Comparison of ENCODE assay signal across 16 mouse cellular contexts in the genomic region with DNA sequence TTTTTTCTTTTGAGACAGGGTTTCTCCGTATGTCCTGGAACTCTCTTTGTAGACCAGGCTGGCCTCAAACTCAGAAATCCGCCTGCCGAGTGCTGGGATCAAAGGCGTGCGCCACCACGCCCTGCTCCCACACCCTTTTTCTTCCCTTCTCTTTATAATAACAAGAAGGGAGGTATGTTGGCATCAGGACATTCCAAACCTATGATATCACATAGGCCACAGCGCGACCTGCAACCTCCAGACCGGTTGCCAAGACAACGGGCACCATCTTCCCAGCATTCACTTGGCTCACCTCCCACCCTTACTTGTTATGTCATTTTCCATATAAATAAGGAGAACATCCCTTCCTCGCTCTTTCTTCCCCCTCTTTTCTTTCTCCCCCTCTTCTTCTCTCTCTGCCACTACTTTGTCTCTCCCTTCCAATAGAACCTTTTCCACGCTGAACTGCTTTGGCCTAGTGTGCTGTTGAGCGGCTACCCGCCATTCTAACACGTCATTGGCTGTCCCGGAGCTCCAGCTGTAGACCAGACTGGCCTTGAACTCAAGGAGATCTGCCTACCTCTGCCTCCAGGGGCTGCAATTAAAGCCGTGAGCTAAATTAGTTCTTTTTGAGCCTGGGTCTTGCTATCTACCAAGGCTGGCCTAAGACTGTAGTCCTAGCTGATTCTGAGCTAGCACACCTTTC. TPM values are rescaled to one million over a fixed set of nuclear protein-coding genes. Genes with fewer than 3 reads are reported as not detected.
DNase-seq lines count a peak whose midpoint lies in the region.
"Had no signal": no experiment of that assay in that cellular context is flagged by ENCODE, and none has a peak within 500 bp of the region (broad histone marks: within the 10 kb centered on the region; RNA-seq: fewer than 3 reads in every experiment).

No protein-coding gene starts in this region.

- peak; percentile 26 to 39 for DNase-seq in adrenal gland, adult (ENCODE audit: inconsistent age in 2 of 2, low spot score in 1 of 2)
- no peak for DNase-seq in adrenal gland, adult 2 months
- DNase-seq in 3134 (ENCODE audit: extremely low read depth, insufficient read length, low spot score) (peak; percentile 76), ES-CJ7 (ENCODE audit: low read depth, low spot score) (peak; percentile 58), R1 (ENCODE audit: low read depth, low spot score) (peak; percentile 88)
- no peak for DNase-seq in cerebellum, postnatal 4 days (ENCODE audit: low spot score in 2 of 2)
- DNase-seq in thymus, postnatal 10 days (ENCODE audit: low spot score in 2 of 2) = no peak
- DNase-seq in c-Kit-positive CD71-positive TER-119-positive erythroid progenitor cells, embryonic 14.5 days (ENCODE audit: low spot score) = no peak
- DNase-seq: cerebellum, adult 11 months; cerebellum, adult 2 months; cerebellum, adult 9-11 months; cerebellum, postnatal 25 days; embryo, embryonic 11 days; gastrocnemius, postnatal 10 days; gastrocnemius, postnatal 36 days; heart, adult 2 months had no signal

RNA-seq across cellular contexts. Expression of a gene that starts 36.6 kb away (rescaled TPM):
- total RNA-seq in adrenal gland, adult 2 months (2021) = 1,000 to 10,000 TPM; 6,873 to 9,883 TPM
- polyA plus RNA-seq in adrenal gland, adult 2 months (2012; rRNA removed) = 813 and 861 TPM in 2 replicates

Comparison
In these comparisons a context has a peak if more than half of its experiments do, and no peak if none do; other contexts are left out.
1. DNase-seq: peak in adrenal gland, adult (2 of 2), 3134 (single experiment), ES-CJ7 (single experiment) and R1 (single experiment); none in adrenal gland, adult 2 months (single experiment), cerebellum, postnatal 4 days (0 of 2), thymus, postnatal 10 days (0 of 2) and c-Kit-positive CD71-positive TER-119-positive erythroid progenitor cells, embryonic 14.5 days (single experiment).